Mouse (Mus musculus) hindbrain, embryonic 13.5 days (tissue): ENCODE measurements around the gene Pla2g2c. TPM values are rescaled to one million over a fixed set of nuclear protein-coding genes. Genes with fewer than 3 reads are reported as not detected.
A peak's percentile ranks its signal among the peaks of the same experiment; 100 is the strongest.

Source experiments
- ATAC-seq: fragments of 200-750 bp; cut with Nextera tagmentation; 2 replicates; pipeline ENCODE4 v1.8.0; 2017; ENCODE audit warnings: moderate TSS enrichment; ENCODE audit not compliant: low FRiP score
- H3K27ac ChIP-seq: fragments of 300-500 bp; sonication (generic); 2 replicates; pipeline ENCODE4 v1.5.1; 2015; ENCODE audit warnings: inconsistent platforms, mild to moderate bottlenecking, moderate library complexity
- H3K27me3 ChIP-seq: fragments of 300-500 bp; sonication (generic); 2 replicates; pipeline ENCODE4 v1.6.1; 2015; ENCODE audit warnings: mild to moderate bottlenecking, inconsistent platforms
- H3K36me3 ChIP-seq: fragments of 300-500 bp; sonication (generic); 2 replicates; pipeline ENCODE4 v1.6.1; 2015; ENCODE audit warnings: mild to moderate bottlenecking, inconsistent platforms
- H3K4me1 ChIP-seq: fragments of 300-500 bp; sonication (generic); replicated peaks from 2 replicates; pipeline ENCODE4 v1.6.1; 2015; ENCODE audit warnings: inconsistent platforms
- H3K4me2 ChIP-seq: fragments of 300-500 bp; sonication (generic); 2 replicates; pipeline ENCODE4 v1.6.1; 2015; ENCODE audit warnings: inconsistent platforms, mild to moderate bottlenecking, moderate library complexity
- H3K4me3 ChIP-seq: fragments of 300-500 bp; sonication (generic); 2 replicates; pipeline ENCODE4 v1.5.1; 2015; ENCODE audit warnings: mild to moderate bottlenecking, inconsistent platforms
- H3K9ac ChIP-seq: fragments of 300-500 bp; sonication (generic); 2 replicates; pipeline ENCODE4 v1.6.1; 2015; ENCODE audit warnings: mild to moderate bottlenecking, inconsistent platforms
- H3K9me3 ChIP-seq: fragments of 300-500 bp; sonication (generic); 2 replicates; pipeline ENCODE4 v1.6.1; 2016; ENCODE audit warnings: inconsistent platforms
- WGBS: fragments of 180-500 bp; shearing (Covaris S2); methylation state at CpG from one replicate; pipeline ENCODE4 v1.1.7; 2015; 5-methylcytosine and 5-hydroxymethylcytosine counted together
- polyA plus RNA-seq: library from polyadenylated mRNA; unstranded; fragments of >200 nt; fragmentation: Nextera tagmentation; extraction: Ambion mirVana; gene quantifications from 2 replicates; pipeline ENCODE4 v1.2.1, GENCODE M21; 2015

The Pla2g2c gene
- polyA plus RNA-seq, 1 experiment from 2014 or later = 0.44 TPM

GRCm38 (mm10) chr4:138710633-138711032 lies 14.0 kb upstream of the Pla2g2c start:
- Histone ChIP-seq H3K4me3 (no peak overlapping the region), H3K27me3 (no peaks in the 10 kb centered on the region), H3K9ac (no peak overlapping the region), H3K9me3 (no peaks in the 10 kb centered on the region), H3K4me2 (no peak overlapping the region), H3K27ac (peak overlapping the region; percentile 76), H3K4me1 (peaks cover 16% of the 10 kb centered on the region), H3K36me3 (no peaks in the 10 kb centered on the region)
- ATAC-seq = no peak
- WGBS = 70% methylated on average over 11 of the region's 11 CpGs

- Histone ChIP-seq H3K27ac (peak overlapping the region; percentile 76), H3K36me3 (no peaks in the 10 kb centered on the region), H3K27me3 (no peaks in the 10 kb centered on the region), H3K4me2 (no peak overlapping the region), H3K4me3 (no peak overlapping the region), H3K4me1 (peaks cover 16% of the 10 kb centered on the region), H3K9ac (no peak overlapping the region), H3K9me3 (no peaks in the 10 kb centered on the region)
- ATAC-seq = no peak
- 67% methylated on average over 17 of the region's 17 CpGs for WGBS
Observed at GRCm38 (mm10) chr4:138711051-138711820, 13.4 kb upstream of the Pla2g2c start.

- 90% methylated on average over 11 of the region's 11 CpGs for WGBS
- Histone ChIP-seq H3K9ac (no peak overlapping the region), H3K4me1 (peaks cover 16% of the 10 kb centered on the region), H3K9me3 (no peaks in the 10 kb centered on the region), H3K36me3 (no peaks in the 10 kb centered on the region), H3K27ac (no peak overlapping the region), H3K27me3 (no peaks in the 10 kb centered on the region), H3K4me2 (no peak overlapping the region), H3K4me3 (no peak overlapping the region)
- no peak for ATAC-seq
Observed at GRCm38 (mm10) chr4:138712096-138712495, 12.5 kb upstream of the Pla2g2c start.

- Histone ChIP-seq H3K9me3 (no peaks in the 10 kb centered on the region), H3K4me2 (no peak overlapping the region), H3K9ac (no peak overlapping the region), H3K4me1 (peaks cover 16% of the 10 kb centered on the region), H3K36me3 (no peaks in the 10 kb centered on the region), H3K4me3 (no peak overlapping the region), H3K27me3 (no peaks in the 10 kb centered on the region), H3K27ac (no peak overlapping the region)
- WGBS = 84% methylated on average over 8 of the region's 8 CpGs
- ATAC-seq = no peak
Observed at GRCm38 (mm10) chr4:138712621-138713020, 12.0 kb upstream of the Pla2g2c start.

- H3K4me2 ChIP-seq = no peak overlapping the region
- WGBS = 93% methylated on average over 1 of the region's 1 CpGs
- no peak overlapping the region for H3K27ac ChIP-seq
- no peaks in the 10 kb centered on the region for H3K36me3 ChIP-seq
- ATAC-seq = no peak
- H3K27me3 ChIP-seq = no peaks in the 10 kb centered on the region
- no peak overlapping the region for H3K4me3 ChIP-seq
- no peaks in the 10 kb centered on the region for H3K9me3 ChIP-seq
- peaks cover 16% of the 10 kb centered on the region for H3K4me1 ChIP-seq
- H3K9ac ChIP-seq = no peak overlapping the region
Observed at GRCm38 (mm10) chr4:138714186-138714585, 10.4 kb upstream of the Pla2g2c start.

GRCm38 (mm10) chr4:138716697-138717096 lies 7.9 kb upstream of the Pla2g2c start:
- no peak for ATAC-seq
- Histone ChIP-seq H3K9ac (no peak overlapping the region), H3K9me3 (no peaks in the 10 kb centered on the region), H3K4me2 (no peak overlapping the region), H3K4me3 (no peak overlapping the region), H3K36me3 (no peaks in the 10 kb centered on the region), H3K27me3 (no peaks in the 10 kb centered on the region), H3K4me1 (no peaks in the 10 kb centered on the region), H3K27ac (no peak overlapping the region)
- 92% methylated on average over 9 of the region's 9 CpGs for WGBS

- no peak overlapping the region for H3K4me3 ChIP-seq
- 87% methylated on average over 5 of the region's 5 CpGs for WGBS
- H3K27me3 ChIP-seq = no peaks in the 10 kb centered on the region
- no peak overlapping the region for H3K27ac ChIP-seq
- peaks cover under 1% of the 10 kb centered on the region; the same call in 1 of the 2 replicates for H3K4me1 ChIP-seq
- H3K36me3 ChIP-seq = no peaks in the 10 kb centered on the region
- no peak overlapping the region for H3K4me2 ChIP-seq
- no peak for ATAC-seq
- H3K9ac ChIP-seq = no peak overlapping the region
- no peaks in the 10 kb centered on the region for H3K9me3 ChIP-seq
Observed at GRCm38 (mm10) chr4:138718586-138719263, 5.9 kb upstream of the Pla2g2c start.

GRCm38 (mm10) chr4:138719264-138719596 lies 5.4 kb upstream of the Pla2g2c start:
- H3K4me1 ChIP-seq = peaks cover 6% of the 10 kb centered on the region
- 68% methylated on average over 5 of the region's 5 CpGs for WGBS
- H3K36me3 ChIP-seq = no peaks in the 10 kb centered on the region
- no peaks in the 10 kb centered on the region for H3K9me3 ChIP-seq
- H3K4me3 ChIP-seq = no peak overlapping the region
- no peaks in the 10 kb centered on the region for H3K27me3 ChIP-seq
- ATAC-seq = no peak
- no peak overlapping the region for H3K9ac ChIP-seq
- H3K27ac ChIP-seq = no peak overlapping the region
- no peak overlapping the region for H3K4me2 ChIP-seq

- WGBS = 64% methylated on average over 15 of the region's 15 CpGs
- H3K4me2 ChIP-seq = peak overlapping the region; percentile 60; the same call in 1 of the 2 replicates
- ATAC-seq = no peak
- peak overlapping the region; percentile 44; the same call in 1 of the 2 replicates for H3K27ac ChIP-seq
- H3K9ac ChIP-seq = no peak overlapping the region
- H3K4me3 ChIP-seq = no peak overlapping the region
- no peaks in the 10 kb centered on the region for H3K27me3 ChIP-seq
- H3K9me3 ChIP-seq = no peaks in the 10 kb centered on the region
- no peaks in the 10 kb centered on the region for H3K36me3 ChIP-seq
- H3K4me1 ChIP-seq = peaks cover 25% of the 10 kb centered on the region
Observed at GRCm38 (mm10) chr4:138723493-138724281, 905 bp upstream of the Pla2g2c start.

- H3K4me2 ChIP-seq = peak overlapping the region; percentile 60
- no peaks in the 10 kb centered on the region for H3K36me3 ChIP-seq
- H3K4me1 ChIP-seq = peaks cover 33% of the 10 kb centered on the region
- H3K27ac ChIP-seq = peak overlapping the region; percentile 44; the same call in 1 of the 2 replicates
- peak overlapping the region; percentile 37 for H3K4me3 ChIP-seq
- WGBS = 3% methylated on average over 13 of the region's 13 CpGs
- H3K9me3 ChIP-seq = no peaks in the 10 kb centered on the region
- no peaks in the 10 kb centered on the region for H3K27me3 ChIP-seq
- ATAC-seq = peak; percentile 83
- peak overlapping the region; percentile 66 for H3K9ac ChIP-seq
Observed at GRCm38 (mm10) chr4:138725127-138725461, 502 bp downstream of the Pla2g2c start.

GRCm38 (mm10) chr4:138725751-138726150 lies 1.2 kb downstream of the Pla2g2c start:
- peak overlapping the region; percentile 60 for H3K4me2 ChIP-seq
- H3K4me3 ChIP-seq = no peak overlapping the region
- no peak for ATAC-seq
- WGBS = 72% methylated on average over 5 of the region's 5 CpGs
- no peaks in the 10 kb centered on the region for H3K9me3 ChIP-seq
- no peak overlapping the region for H3K27ac ChIP-seq
- H3K9ac ChIP-seq = no peak overlapping the region
- H3K36me3 ChIP-seq = no peaks in the 10 kb centered on the region
- no peaks in the 10 kb centered on the region for H3K27me3 ChIP-seq
- H3K4me1 ChIP-seq = peaks cover 33% of the 10 kb centered on the region

- Histone ChIP-seq H3K4me3 (no peak overlapping the region), H3K9me3 (no peaks in the 10 kb centered on the region), H3K36me3 (no peaks in the 10 kb centered on the region), H3K9ac (no peak overlapping the region), H3K27me3 (no peaks in the 10 kb centered on the region), H3K4me1 (peaks cover 28% of the 10 kb centered on the region), H3K27ac (no peak overlapping the region), H3K4me2 (no peak overlapping the region)
- peak; percentile 44; the same call in 1 of the 2 replicates for ATAC-seq
- WGBS = 24% methylated on average over 9 of the region's 9 CpGs
Observed at GRCm38 (mm10) chr4:138729018-138729703, 4.6 kb downstream of the Pla2g2c start.
